In the genomic region with DNA sequence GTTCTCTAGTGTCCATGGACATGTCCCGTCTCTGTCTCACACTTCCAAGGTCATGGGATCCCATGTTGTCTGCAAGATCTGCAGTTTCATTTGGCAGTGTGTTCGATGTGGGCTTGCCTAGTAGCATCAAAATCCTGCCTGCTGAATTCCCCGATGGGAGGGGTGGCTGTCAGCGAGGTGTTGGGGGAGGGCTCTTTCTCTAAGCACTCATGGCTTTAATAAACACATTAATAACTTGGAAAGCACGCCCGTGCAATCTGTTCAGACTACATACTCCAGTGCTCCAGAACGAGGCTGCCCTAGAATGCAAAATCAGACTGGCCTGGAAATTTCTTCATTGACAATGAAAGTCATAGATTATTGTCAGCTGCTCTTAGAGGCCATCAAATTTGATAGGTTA, we compare ENCODE assay signal across 15 mouse cellular contexts. TPM values are rescaled to one million over a fixed set of nuclear protein-coding genes. Genes with fewer than 3 reads are reported as not detected.
DNase-seq lines count a peak whose midpoint lies in the region; ATAC-seq and TF ChIP-seq lines count a peak whose summit lies in the region.
"Had no signal": no experiment of that assay in that cellular context is flagged by ENCODE, and none has a peak within 500 bp of the region (broad histone marks: within the 10 kb centered on the region; RNA-seq: fewer than 3 reads in every experiment).

No protein-coding gene starts in this region.

- no peak overlapping the region for H3K9ac ChIP-seq in midbrain, postnatal 0 days (replicated peaks; ENCODE audit: low read length, poor library complexity, severe bottlenecking)
- H3K9ac ChIP-seq: limb, embryonic 13.5 days; neural tube, embryonic 15.5 days had no signal

- WGBS in midbrain, postnatal 0 days: 56% methylated on average over 7 of the region's 7 CpGs
- WGBS in midbrain, embryonic 10.5 days: 72% methylated on average over 7 of the region's 7 CpGs

- TF ChIP-seq CTCF in midbrain, postnatal 0 days (IDR thresholded peaks at IDR 0.05): no peak

- H3K36me3 ChIP-seq in midbrain, postnatal 0 days (ENCODE audit: insufficient read depth, low read length): no peaks in the 10 kb centered on the region
- no peaks in the 10 kb centered on the region for H3K36me3 ChIP-seq in midbrain, embryonic 10.5 days
- H3K36me3 ChIP-seq: embryonic facial prominence, embryonic 10.5 days; limb, embryonic 13.5 days had no signal

- no peak overlapping the region for H3K4me3 ChIP-seq in midbrain, postnatal 0 days (ENCODE audit: low read depth, low read length)
- no peak overlapping the region for H3K4me3 ChIP-seq in midbrain, embryonic 10.5 days
- H3K4me3 ChIP-seq: embryonic facial prominence, embryonic 10.5 days; limb, embryonic 13.5 days; neural tube, embryonic 15.5 days had no signal

- H3K4me2 ChIP-seq in midbrain, postnatal 0 days (ENCODE audit: low read depth, low read length, poor library complexity, severe bottlenecking): no peak overlapping the region
- H3K4me2 ChIP-seq: limb, embryonic 13.5 days; neural tube, embryonic 15.5 days had no signal

- ATAC-seq in midbrain, postnatal 0 days (ENCODE audit: low FRiP score): no peak
- ATAC-seq: hindbrain, embryonic 16.5 days; midbrain, embryonic 16.5 days had no signal

- peak; percentile 41 for DNase-seq in kidney, adult 11 months
- DNase-seq in kidney, adult 18-20 months: no peak
- peak; percentile 68 for DNase-seq in midbrain, postnatal 0 days (ENCODE audit: low spot score)
- DNase-seq in midbrain, embryonic 10.5 days (ENCODE audit: low spot score): no peak
- peak; percentile 46 to 85 for DNase-seq in layer of hippocampus, adult 18-20 months (ENCODE audit: low spot score in 2 of 2)
- DNase-seq in T-cell, adult 2 months (ENCODE audit: low spot score): no peak
- no peak for DNase-seq in ovary, adult 18-20 months (ENCODE audit: low spot score)
- DNase-seq: gastrocnemius, postnatal 25 days; kidney, postnatal 4 days had no signal

- peaks cover 13% of the 10 kb centered on the region; the same call in 1 of the 2 replicates for H3K4me1 ChIP-seq in midbrain, postnatal 0 days (ENCODE audit: insufficient read depth, low read length)
- H3K4me1 ChIP-seq in midbrain, embryonic 10.5 days: peaks cover 39% of the 10 kb centered on the region

- H3K27ac ChIP-seq in midbrain, postnatal 0 days (ENCODE audit: low read depth, low read length): no peak overlapping the region
- H3K27ac ChIP-seq in midbrain, embryonic 10.5 days (replicated peaks): no peak overlapping the region
- H3K27ac ChIP-seq: embryonic facial prominence, embryonic 10.5 days; limb, embryonic 13.5 days; neural tube, embryonic 15.5 days had no signal

- no peaks in the 10 kb centered on the region for H3K9me3 ChIP-seq in midbrain, postnatal 0 days (ENCODE audit: low read length)
- no peaks in the 10 kb centered on the region for H3K9me3 ChIP-seq in midbrain, embryonic 10.5 days (replicated peaks)
- H3K9me3 ChIP-seq: embryonic facial prominence, embryonic 10.5 days; limb, embryonic 13.5 days; neural tube, embryonic 15.5 days had no signal

- H3K27me3 ChIP-seq in midbrain, postnatal 0 days (ENCODE audit: insufficient read depth, low read length): peaks cover 24% of the 10 kb centered on the region
- peaks cover 100% of the 10 kb centered on the region for H3K27me3 ChIP-seq in midbrain, embryonic 10.5 days (ENCODE audit: low read depth, poor library complexity, severe bottlenecking)

RNA-seq across cellular contexts. Expression of a gene that starts 4.4 kb away (rescaled TPM):
- 44.9 and 47.1 TPM in 2 replicates for total RNA-seq in midbrain, postnatal 0 days (2014; rRNA removed)
- polyA plus RNA-seq in midbrain, postnatal 0 days (2015; fragmentation: Nextera tagmentation; extraction: Ambion mirVana): 24.6 and 25.2 TPM in 2 replicates
- 0.60 and 1.3 TPM in 2 replicates for polyA plus RNA-seq in midbrain, embryonic 10.5 days (2016; fragmentation: Nextera tagmentation; extraction: Ambion mirVana)
- total RNA-seq in layer of hippocampus, adult 18-20 months (2021): 10 to 100 TPM in 1 of 2 experiments, 1 to 10 TPM in 1; 10.0 to 10.8 TPM
- polyA plus RNA-seq: heart, embryonic 14.5 days had no signal

RNA-seq across cellular contexts. Expression of a gene that starts 14.1 kb away (rescaled TPM):
- total RNA-seq in midbrain, postnatal 0 days (2014; rRNA removed): 4.0 and 6.8 TPM in 2 replicates
- 2.4 and 3.3 TPM in 2 replicates for polyA plus RNA-seq in midbrain, postnatal 0 days (2015; fragmentation: Nextera tagmentation; extraction: Ambion mirVana)
- polyA plus RNA-seq in midbrain, embryonic 10.5 days (2016; fragmentation: Nextera tagmentation; extraction: Ambion mirVana): 0.58 and 1.5 TPM in 2 replicates
- under 1 TPM; 0.58 to 0.89 TPM for total RNA-seq in layer of hippocampus, adult 18-20 months (2021)

RNA-seq across cellular contexts. Expression of a gene that starts 15.2 kb away (rescaled TPM):
- 4.9 and 7.8 TPM in 2 replicates for total RNA-seq in midbrain, postnatal 0 days (2014; rRNA removed)
- 7.6 and 7.9 TPM in 2 replicates for polyA plus RNA-seq in midbrain, postnatal 0 days (2015; fragmentation: Nextera tagmentation; extraction: Ambion mirVana)
- polyA plus RNA-seq in midbrain, embryonic 10.5 days (2016; fragmentation: Nextera tagmentation; extraction: Ambion mirVana): 1.3 and 1.4 TPM in 2 replicates
- total RNA-seq in layer of hippocampus, adult 18-20 months (2021): 1 to 10 TPM in 1 of 2 experiments, under 1 TPM in 1; 0.94 to 1.3 TPM
- total RNA-seq: gastrocnemius, postnatal 25 days had no signal

RNA-seq across cellular contexts. Expression of a gene that starts 35.9 kb away (rescaled TPM):
- 0.16 TPM in 1 of 2 replicates, not detected in the other for total RNA-seq in midbrain, postnatal 0 days (2014; rRNA removed)
- polyA plus RNA-seq in midbrain, postnatal 0 days (2015; fragmentation: Nextera tagmentation; extraction: Ambion mirVana): 0.05 TPM in 1 of 2 replicates, not detected in the other
- 0.06 and 0.07 TPM in 2 replicates for polyA plus RNA-seq in midbrain, embryonic 10.5 days (2016; fragmentation: Nextera tagmentation; extraction: Ambion mirVana)
- total RNA-seq in layer of hippocampus, adult 18-20 months (2021): not detected
- polyA plus RNA-seq: heart, embryonic 14.5 days had no signal

Comparison
In these comparisons a context has a peak if more than half of its experiments do, and no peak if none do; other contexts are left out.
1. DNase-seq: peak in kidney, adult 11 months (single experiment), midbrain, postnatal 0 days (single experiment) and layer of hippocampus, adult 18-20 months (2 of 2); none in kidney, adult 18-20 months (single experiment), midbrain, embryonic 10.5 days (single experiment), T-cell, adult 2 months (single experiment) and ovary, adult 18-20 months (single experiment).